Mouse (Mus musculus) NIH3T3 (cell line): Measurements from ENCODE around the gene Prkd3.

Source experiments
- DNase-seq: peaks from one replicate; pipeline ENCODE4 v3.0.0-alpha.2; 2012; ENCODE audit warnings: low read depth

Gene Prkd3

GRCm38 (mm10) chr17:78999745-79000270, 20.8 kb downstream of the Prkd3 start:
- DNase-seq, result no peak

- no peak for DNase-seq
Observed at GRCm38 (mm10) chr17:78999189-78999588, 21.4 kb downstream of the Prkd3 start.

- DNase-seq, result peak; percentile 24
Observed at GRCm38 (mm10) chr17:78998130-78998529, 22.5 kb downstream of the Prkd3 start.

DNA sequence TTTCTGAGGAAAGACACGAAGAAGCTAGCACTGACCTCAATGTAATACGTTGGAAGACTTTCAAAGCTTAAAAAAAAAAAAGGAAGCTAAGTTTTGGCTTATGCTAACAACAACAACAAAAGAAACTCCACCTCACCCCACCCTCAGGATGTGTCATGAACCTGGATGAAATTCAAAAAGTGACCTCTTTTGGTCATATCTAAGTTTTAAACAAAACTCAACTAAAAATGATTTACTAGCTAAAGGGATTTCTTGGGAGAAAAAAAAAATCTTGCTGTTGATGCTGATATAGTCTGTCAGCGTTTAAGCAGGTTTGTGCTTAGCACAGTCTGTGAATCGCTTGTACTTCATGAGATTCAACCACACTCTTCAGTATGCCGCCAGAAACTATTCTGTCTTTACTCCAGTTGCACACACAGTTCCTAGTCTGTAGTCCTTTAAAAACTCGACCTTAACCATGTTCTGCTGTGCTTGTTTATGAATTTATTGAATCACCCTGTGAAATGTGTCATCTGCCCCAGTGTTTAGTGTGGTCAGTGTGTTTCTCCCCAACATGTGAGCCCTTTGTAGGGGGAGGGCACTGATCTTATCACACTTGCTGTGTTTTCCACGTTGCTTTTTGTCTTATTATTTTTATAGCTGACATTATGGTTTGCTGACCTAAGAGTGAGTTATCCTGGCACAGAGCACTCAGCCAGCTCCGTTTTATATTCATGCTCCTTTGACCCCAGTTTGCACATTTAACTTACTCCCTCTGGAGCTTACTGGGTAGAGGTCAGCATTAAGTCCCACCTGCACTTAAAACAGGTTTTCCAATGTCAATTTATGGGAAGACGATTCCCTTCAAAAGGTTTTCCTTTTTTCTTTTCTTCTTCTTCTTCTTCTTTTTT, 25.4 kb downstream of the Prkd3 start:
- DNase-seq, result peak; percentile 52

DNA sequence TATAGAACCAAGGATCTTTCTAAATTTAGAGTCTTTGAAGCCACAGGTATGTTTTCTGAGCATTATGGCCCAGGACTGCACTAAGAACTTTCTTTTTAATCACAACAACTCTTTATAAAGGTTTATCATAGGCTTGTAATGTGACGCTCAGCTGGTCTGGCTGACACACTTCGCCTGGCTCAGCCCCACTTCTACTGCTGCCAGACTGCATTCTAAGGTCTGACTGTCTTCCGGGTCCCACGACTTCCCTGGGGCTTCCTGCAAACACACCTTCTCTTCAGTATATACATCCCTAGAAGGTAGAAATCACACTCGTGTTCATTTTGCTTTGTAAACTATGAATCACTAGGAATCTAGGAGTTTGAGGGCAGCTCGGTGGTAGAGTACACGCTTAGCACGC, 26.2 kb downstream of the Prkd3 start:
- DNase-seq, result no peak

DNA sequence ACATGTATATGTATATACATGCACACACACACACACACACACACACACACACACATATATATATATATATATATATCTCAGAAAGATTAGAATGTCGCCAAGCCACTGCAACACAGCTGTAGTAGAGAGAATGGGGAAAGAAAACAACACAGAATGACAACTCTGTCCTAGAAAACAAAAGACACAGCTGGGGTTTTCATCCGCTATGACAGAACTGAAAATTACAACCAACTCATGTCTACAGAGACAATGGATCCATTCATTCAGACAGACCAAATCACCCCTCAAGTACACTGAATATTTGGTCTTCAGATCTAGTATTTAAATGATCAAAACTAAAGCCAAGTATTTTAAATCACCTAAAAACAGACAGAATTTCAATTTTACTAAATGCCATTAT, 26.9 kb downstream of the Prkd3 start:
- DNase-seq, result no peak

DNA sequence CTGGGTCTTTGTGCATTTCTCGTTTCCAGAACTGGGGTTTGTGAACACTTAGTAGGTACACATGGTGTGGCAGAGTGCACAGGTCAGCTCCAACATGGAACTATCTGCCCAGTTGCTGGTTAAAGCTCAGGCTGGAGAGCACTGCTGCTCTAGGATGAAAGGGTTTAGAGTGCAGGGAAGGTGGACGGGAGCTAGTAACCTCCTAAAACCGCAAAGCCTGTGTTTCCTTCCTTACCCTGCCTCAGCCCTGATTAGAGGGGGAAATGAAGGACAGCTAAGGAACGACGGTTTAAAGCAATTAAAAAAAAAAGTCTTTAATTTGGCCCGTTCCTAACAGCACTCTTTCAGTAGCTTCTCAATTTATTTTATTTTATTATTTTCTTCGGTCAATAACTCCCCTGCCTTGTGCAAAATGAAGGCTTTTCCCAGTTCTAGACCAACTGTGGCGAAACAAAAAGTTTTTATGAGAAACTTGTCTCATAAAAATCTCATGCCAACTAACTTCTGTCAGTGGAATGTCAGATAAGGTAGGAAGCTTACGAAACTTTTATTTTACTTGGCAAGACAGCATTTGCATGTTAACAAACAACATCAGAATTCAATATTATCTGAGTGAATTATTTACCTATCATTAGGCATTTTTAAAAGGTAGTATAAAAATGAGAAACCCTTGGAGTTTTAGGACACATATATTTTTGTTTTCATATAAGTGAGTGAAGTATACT, 28.2 kb downstream of the Prkd3 start:
- peak; percentile 25 for DNase-seq

DNA sequence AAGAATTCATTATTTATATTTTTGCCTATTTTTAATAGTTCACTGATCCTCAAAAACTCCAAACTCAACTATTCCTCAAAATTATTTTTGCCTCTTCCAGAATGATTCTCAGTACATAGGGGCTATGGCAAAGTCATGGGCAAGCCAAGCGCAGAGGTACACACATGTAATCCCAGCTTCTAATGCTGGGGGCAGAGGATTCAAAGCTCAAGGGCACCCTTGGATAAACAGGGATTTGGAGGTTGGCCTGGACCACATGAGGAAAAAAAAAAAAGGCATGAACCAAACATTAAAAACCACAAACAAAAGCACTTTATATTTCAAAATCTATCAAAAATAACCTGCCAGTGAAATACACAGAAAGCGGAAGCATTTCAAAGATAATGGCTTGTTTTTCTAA, 29.1 kb downstream of the Prkd3 start:
- DNase-seq, result no peak

DNA sequence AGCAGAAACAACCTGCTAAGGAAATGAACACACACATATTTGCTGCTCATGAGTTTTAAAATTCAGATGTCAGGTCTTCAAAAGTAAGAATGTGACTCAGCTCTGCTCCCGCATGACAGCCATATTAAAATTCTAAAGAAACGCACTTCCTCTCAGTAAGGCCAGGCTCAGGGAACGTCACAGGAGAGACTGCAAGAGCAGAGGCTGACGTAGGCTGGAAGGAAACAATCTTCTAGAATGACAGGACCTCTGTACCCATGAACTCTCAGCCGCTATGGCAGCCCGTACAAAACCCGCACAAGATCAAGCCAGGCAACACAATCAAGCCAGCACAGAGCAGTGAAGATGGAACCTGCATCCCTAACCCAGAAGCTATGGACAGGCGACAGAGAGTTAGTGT, 31.6 kb downstream of the Prkd3 start:
- DNase-seq, result no peak

DNA sequence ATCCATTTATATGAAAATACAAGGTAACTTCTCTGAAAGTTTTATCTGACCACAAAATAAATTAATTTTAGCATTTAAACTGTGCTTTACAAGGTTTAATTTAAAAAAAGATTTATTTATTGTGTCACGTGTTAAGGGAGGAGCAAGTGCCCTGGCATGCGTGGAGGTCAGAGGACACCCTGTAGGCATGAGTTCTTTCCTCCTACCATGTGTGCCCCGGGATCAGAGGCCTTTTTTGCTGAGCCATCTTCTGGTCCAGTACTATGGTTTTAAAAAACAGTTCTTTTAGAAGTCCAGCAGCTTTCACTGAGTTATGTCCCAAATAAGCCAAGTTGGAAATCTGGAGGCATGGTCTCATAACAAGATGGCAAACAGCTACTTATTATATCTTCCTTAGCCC, 36.9 kb downstream of the Prkd3 start:
- DNase-seq, result no peak

DNA sequence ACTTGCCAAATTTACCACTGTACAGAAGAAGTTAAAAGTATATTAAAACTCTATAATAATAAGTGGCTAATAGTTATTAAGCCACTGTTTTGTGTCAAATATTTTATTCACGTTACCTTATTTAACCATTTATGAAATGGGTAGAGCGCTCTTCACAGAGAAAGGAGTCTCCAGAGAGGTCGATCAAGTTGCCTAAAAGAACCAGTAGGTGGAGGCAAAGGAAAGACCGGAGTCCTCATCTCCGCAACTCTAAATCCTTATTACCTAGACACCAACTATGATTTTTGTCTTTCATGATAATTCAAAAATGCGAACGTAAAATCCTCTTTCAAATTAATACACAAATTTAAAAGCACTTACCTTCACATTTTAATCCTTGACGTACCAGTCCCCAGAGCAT, 37.5 kb downstream of the Prkd3 start:
- DNase-seq, result no peak

- DNase-seq, result no peak
Observed at GRCm38 (mm10) chr17:78968500-78968899, 52.1 kb downstream of the Prkd3 start.

- DNase-seq, result no peak
Observed at GRCm38 (mm10) chr17:78966092-78966883, 54.3 kb downstream of the Prkd3 start.

DNA sequence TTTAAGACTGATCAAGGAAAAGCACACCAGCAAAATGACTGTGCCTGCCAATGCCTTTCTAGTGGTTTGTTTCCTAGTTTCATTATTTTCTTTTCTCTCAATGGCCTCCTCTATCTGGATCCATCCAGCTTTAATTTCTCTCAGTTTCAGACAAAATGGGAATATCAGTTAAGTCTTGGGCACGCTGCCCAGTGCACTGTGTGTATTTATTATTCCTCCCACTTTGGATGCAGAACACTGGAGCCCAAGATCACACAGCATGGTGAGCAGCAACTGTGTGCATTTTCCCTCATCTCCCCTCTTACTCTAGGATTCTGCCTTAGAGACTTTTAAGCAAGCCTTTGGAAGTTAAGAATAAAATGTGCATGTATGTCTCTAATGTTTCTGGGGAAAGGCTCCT, 56.2 kb downstream of the Prkd3 start:
- no peak for DNase-seq

GRCm38 (mm10) chr17:78959473-78959872, 61.1 kb downstream of the Prkd3 start:
- DNase-seq, result no peak

DNA sequence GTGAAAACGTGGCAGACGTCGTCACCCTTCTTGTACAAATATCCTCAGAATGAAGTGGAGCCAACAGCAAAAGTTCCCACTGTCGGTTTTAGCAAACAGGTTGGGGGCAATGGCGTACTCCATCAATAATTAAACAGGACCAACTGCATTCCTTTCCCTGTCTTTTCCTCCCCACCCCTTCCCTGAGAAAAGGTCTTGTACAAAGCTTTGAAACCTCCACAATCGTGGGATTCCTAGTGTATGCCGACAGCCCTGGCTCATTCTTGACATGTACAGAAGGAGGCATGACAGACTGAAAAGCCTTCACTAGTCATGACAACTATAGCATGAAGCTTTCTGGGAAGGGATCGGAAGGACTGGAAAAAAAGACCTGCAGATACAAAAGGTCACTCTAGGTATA, 67.4 kb downstream of the Prkd3 start:
- DNase-seq, result no peak

DNA sequence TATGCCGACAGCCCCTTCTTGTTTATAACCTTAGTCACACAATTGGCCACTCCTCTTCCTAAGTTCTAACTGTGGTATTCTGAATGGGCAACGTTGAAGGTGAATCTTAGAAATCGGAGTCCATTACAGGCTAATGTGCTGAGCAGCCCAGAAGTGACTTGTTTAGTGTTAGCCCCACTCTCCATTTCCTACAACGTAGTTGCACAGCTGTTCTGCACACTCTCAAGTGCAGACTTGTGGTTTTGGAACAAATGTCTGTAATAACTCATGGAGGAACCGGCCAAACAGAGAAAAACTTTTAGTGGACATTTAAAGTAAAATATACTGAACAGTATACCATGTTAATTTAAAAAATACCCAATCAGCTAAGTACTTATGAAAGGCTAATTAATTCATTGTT, 68.5 kb downstream of the Prkd3 start:
- DNase-seq, result no peak

GRCm38 (mm10) chr17:78951225-78951624, 69.4 kb downstream of the Prkd3 start:
- DNase-seq, result no peak

GRCm38 (mm10) chr17:78942579-78942978, 78.0 kb downstream of the Prkd3 start:
- DNase-seq, result no peak

- DNase-seq, result no peak
Observed at GRCm38 (mm10) chr17:78938927-78939326, 81.7 kb downstream of the Prkd3 start.

- DNase-seq, result no peak
Observed at GRCm38 (mm10) chr17:78937229-78937853, 83.3 kb downstream of the Prkd3 start.
